Mouse (Mus musculus) ES-E14 (cell line): ENCODE results near the gene Gm42688. TPM values are rescaled to one million over a fixed set of nuclear protein-coding genes. Genes with fewer than 3 reads are reported as not detected.

Experiments used
- DNase-seq: peaks from one replicate; pipeline ENCODE4 v3.0.0-alpha.2; 2013; ENCODE audit warnings: low read depth, low spot score
- H3K27ac ChIP-seq: 2 replicates; pipeline ENCODE4 v1.5.1; 2012; ENCODE audit warnings: low read depth, mild to moderate bottlenecking, low read length, moderate library complexity, mixed read lengths; ENCODE audit not compliant: poor library complexity, insufficient read depth, severe bottlenecking
- H3K36me3 ChIP-seq: 2 replicates; pipeline ENCODE4 v1.6.1; 2012; ENCODE audit warnings: mild to moderate bottlenecking, low read length, moderate library complexity, mixed read lengths; ENCODE audit not compliant: control insufficient read depth, poor library complexity, insufficient read depth, severe bottlenecking
- H3K4me1 ChIP-seq, 2 experiments: fragments of 150-350 bp in 1 of 2; sonication (generic) in 1 of 2; 2 replicates each; pipeline ENCODE4 v1.6.1; 2012; ENCODE audit warnings: low read length in 2 of 2, mild to moderate bottlenecking in 1 of 2, mixed read lengths in 1 of 2; ENCODE audit not compliant: control insufficient read depth in 2 of 2, insufficient read depth in 2 of 2, poor library complexity in 1 of 2
- H3K4me3 ChIP-seq, 2 experiments: fragments of 150-350 bp in 1 of 2; sonication (generic) in 1 of 2; 2 replicates each; pipeline ENCODE4 v1.5.1; 2012; ENCODE audit warnings: low read length in 2 of 2, low read depth in 1 of 2, mild to moderate bottlenecking in 1 of 2, mixed read lengths in 1 of 2; ENCODE audit not compliant: insufficient read depth in 1 of 2, poor library complexity in 1 of 2, severe bottlenecking in 1 of 2
- H3K9ac ChIP-seq: 2 replicates; pipeline ENCODE4 v1.6.1; 2012; ENCODE audit warnings: low read depth, mild to moderate bottlenecking, low read length, mixed read lengths; ENCODE audit not compliant: poor library complexity, insufficient read depth, severe bottlenecking
- H3K9me3 ChIP-seq: fragments of 150-350 bp; sonication (generic); 2 replicates; pipeline ENCODE4 v1.6.1; 2012; ENCODE audit warnings: low read depth, mild to moderate bottlenecking, low read length; ENCODE audit not compliant: control insufficient read depth, insufficient read depth
- CHD2 ChIP-seq: IDR thresholded peaks from 2 replicates; pipeline ENCODE4 v1.6.1; 2014; ENCODE audit warnings: mild to moderate bottlenecking, low read depth, low read length, inconsistent platforms
- HCFC1 ChIP-seq: IDR thresholded peaks from 2 replicates; pipeline ENCODE4 v1.6.1; 2012; ENCODE audit warnings: low read length, inconsistent platforms, borderline replicate concordance; ENCODE audit not compliant: insufficient read depth
- MAFK ChIP-seq: IDR thresholded peaks from 2 replicates; pipeline ENCODE4 v1.6.1; 2014; ENCODE audit warnings: mild to moderate bottlenecking, low read depth, low read length, inconsistent platforms; ENCODE audit not compliant: insufficient read depth
- ZC3H11A ChIP-seq: IDR thresholded peaks from 2 replicates; pipeline ENCODE4 v1.6.1; 2012; ENCODE audit warnings: low read depth, mild to moderate bottlenecking, inconsistent platforms, low read length, borderline replicate concordance
- ZNF384 ChIP-seq: IDR thresholded peaks from 2 replicates; pipeline ENCODE4 v1.6.1; 2012; ENCODE audit warnings: low read depth, low read length, inconsistent platforms
- in situ Hi-C, 2 experiments: fragments of 600-800 bp; cut with MboI; formaldehyde crosslinking; loops; one replicate each; pipeline ENCODE4 v1.15.1; 2025; ENCODE audit warnings: low sequenced_read_pairs in 2 of 2, inconsistent platforms in 1 of 2; ENCODE audit not compliant: unreplicated experiment in 2 of 2
- total RNA-seq: library from RNA; depleted of rRNA; stranded (reverse); fragments of 300-350 nt; gene quantifications from 2 replicates; pipeline ENCODE4 v1.2.3, GENCODE M21; 2012

The Gm42688 gene
- total RNA-seq, 1 experiment = 1.3 TPM

DNA sequence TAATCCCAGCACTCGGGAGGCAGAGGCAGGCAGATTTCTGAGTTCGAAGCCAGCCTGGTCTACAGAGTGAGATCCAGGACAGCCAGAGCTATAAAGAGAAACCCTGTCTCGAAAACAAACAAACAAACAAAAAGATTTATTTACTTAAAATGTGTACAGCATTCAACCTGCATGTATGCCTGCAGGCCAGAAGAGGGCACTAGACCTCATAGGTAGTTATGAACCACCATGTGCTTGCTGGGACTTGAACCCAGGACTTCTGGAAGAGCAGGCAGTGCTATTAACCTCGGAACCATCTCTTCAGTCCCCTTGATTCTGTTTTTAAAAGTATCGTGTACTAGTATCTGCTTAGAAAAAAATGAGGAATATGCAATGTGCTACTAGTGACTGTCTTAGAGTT is 26.0 kb downstream of the Gm42688 start:
- H3K27ac ChIP-seq = no peak overlapping the region
- in situ Hi-C loops = no loop called here

DNA sequence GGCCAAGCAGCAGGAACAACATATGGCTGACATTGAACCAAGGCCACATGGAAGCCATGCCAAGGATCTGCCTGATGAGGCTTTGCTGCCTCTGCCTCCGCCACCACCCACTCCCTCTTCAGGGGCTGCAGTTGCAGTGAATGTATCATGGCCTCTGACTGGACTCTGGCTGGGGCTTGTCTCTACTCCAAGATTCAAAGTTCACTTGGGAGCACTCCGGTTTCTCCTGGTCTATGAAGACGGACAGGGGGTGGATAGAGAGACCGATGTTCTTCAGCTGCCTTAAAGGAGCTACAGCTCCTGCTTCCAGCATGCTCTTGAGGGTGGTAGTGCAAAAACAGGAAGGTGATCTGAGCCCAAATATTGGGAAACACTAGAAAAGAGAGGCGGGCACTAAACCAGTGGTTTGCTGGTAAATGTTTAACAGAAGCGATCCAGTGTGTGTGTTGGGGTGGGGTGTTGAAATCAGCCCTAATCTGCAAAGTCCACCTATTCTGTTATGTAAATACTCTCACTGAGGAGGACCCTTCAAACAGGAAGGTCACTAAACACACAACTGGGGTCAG is 30.1 kb downstream of the Gm42688 start:
- in situ Hi-C loops = no loop called here
- TF ChIP-seq MAFK (no peak), CHD2 (no peak), HCFC1 (no peak), ZNF384 (no peak), ZC3H11A (no peak)
- Histone ChIP-seq H3K4me3 (no peak overlapping the region), H3K36me3 (no peaks in the 10 kb centered on the region), H3K9me3 (no peaks in the 10 kb centered on the region), H3K27ac (no peak overlapping the region), H3K9ac (no peak overlapping the region), H3K4me1 (peaks cover 0 to 3% of the 10 kb centered on the region in 2 experiments; a peak in 2 of 4 replicates)
- DNase-seq = no peak

More for the DNA sequence above, 26.0 kb downstream of the Gm42688 start:
- Histone ChIP-seq H3K36me3 (no peaks in the 10 kb centered on the region), H3K9ac (no peak overlapping the region), H3K9me3 (no peaks in the 10 kb centered on the region), H3K4me1 (peaks cover 0 to 2% of the 10 kb centered on the region in 2 experiments; a peak in 2 of 4 replicates), H3K4me3 (no peak overlapping the region)
- no peak for DNase-seq
- TF ChIP-seq MAFK (no peak), ZC3H11A (no peak), CHD2 (no peak), HCFC1 (no peak), ZNF384 (no peak)

DNA sequence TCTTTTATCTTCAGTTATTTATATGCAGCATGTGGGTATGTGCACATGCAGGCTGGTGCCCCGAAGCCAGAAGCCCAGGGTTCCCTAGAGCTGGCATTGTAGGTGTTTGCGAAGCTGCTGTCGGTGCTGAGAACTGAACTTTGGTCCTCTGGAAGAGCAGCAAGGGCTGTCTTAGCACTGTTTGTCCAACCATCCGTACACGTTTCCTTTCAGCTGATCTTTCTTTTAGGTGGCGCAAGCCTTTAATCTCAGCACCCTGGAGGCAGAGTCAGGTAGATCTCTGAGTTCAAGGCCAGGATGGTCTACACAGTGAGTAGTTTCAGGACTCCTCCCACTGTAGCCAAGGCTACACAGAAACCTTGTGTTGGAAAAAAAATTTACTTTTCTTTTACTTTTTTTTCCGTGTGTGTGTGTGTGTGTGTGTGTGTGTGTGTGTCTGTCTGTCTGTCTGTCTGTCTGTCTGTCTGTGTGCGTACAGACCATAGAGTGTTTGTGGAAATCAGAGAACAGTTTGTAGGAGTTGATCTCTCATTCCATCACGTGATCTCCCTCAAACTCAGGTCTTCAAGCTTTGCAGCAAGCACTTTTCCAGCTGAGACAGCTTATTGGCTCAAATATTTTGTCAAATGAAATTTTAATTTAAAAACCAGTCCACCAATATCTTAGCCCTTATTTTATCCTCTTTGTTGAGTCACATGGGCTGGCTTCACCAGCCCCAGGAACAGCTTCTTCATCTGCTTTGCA is 30.9 kb downstream of the Gm42688 start:
- H3K27ac ChIP-seq = no peak overlapping the region
- H3K4me1 ChIP-seq = peaks cover 0 to 3% of the 10 kb centered on the region in 2 experiments; a peak in 2 of 4 replicates
- no peak overlapping the region for H3K4me3 ChIP-seq
- H3K9ac ChIP-seq = no peak overlapping the region
- H3K9me3 ChIP-seq = no peaks in the 10 kb centered on the region
- in situ Hi-C loops = no loop called here
- no peaks in the 10 kb centered on the region for H3K36me3 ChIP-seq
- TF ChIP-seq ZNF384 (no peak), ZC3H11A (no peak), HCFC1 (no peak), MAFK (no peak), CHD2 (no peak)
- no peak for DNase-seq

DNA sequence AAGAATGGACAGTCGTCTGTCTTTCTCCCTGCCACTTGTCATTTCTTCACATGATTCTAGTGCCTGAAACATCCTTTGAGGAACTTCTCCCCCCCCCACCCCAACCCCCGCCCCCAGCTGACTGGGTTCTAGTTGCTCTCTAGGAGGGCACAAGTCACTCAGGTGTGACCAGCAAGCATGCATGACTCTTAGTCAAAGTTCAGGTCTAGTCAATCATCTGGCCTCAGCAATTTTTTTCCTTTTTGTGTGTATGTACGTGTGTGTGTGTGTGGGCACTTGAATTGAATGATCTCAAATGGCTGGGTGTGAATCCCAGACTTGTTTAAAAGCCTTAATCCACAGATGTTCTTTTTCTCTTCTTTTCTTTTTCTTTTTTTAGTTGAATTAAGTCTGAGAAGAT is 32.8 kb downstream of the Gm42688 start:
- H3K9me3 ChIP-seq = no peaks in the 10 kb centered on the region
- in situ Hi-C loops = no loop called here
- H3K4me3 ChIP-seq = no peak overlapping the region
- no peaks in the 10 kb centered on the region for H3K36me3 ChIP-seq
- no peak overlapping the region for H3K27ac ChIP-seq
- DNase-seq = no peak
- no peak for TF ChIP-seq HCFC1
- TF ChIP-seq MAFK = no peak
- TF ChIP-seq ZC3H11A = no peak
- no peak for TF ChIP-seq ZNF384
- TF ChIP-seq CHD2 = no peak
- H3K9ac ChIP-seq = no peak overlapping the region
- H3K4me1 ChIP-seq = peaks cover 3 to 10% of the 10 kb centered on the region in 2 experiments; a peak in 2 of 4 replicates
